In the genomic region with DNA sequence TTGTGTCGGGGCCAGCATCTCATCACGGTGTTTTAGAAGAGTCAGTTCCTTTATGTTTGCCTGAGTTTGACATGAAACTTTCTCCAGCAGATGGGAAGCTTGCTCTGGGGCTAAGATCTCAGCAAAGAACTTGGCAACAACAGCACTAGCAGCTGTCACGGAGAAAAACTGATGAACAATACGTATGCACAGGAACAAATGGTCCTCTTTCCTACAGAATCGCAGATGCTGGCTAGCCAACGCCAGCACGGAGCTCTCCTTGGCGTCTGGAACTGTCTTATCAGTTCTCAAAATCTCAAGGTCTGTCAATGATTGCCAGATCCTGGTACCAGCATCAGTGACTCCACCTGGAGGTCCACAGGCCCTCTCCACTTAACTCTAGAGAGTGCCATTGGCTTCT, we compare ENCODE assay signal across 15 mouse cellular contexts.
DNase-seq lines count a peak whose midpoint lies in the region; TF ChIP-seq lines count a peak whose summit lies in the region.
"Had no signal": no experiment of that assay in that cellular context is flagged by ENCODE, and none has a peak within 500 bp of the region (broad histone marks: within the 10 kb centered on the region; RNA-seq: fewer than 3 reads in every experiment).

No protein-coding gene starts in this region.

- DNase-seq in heart, adult 11 months, result peak; percentile 80
- DNase-seq in heart, postnatal 36 days, result no peak
- DNase-seq in left cerebral cortex, adult 11 months (ENCODE audit: low spot score), result peak; percentile 12
- DNase-seq in left cerebral cortex, adult 2 months (ENCODE audit: extremely low spot score in 1 of 2, low spot score in 2 of 2), result no peak
- DNase-seq in cerebellum, postnatal 25 days, result peak; percentile 5 to 7
- peak; percentile 15 to 34 for DNase-seq in left cerebral cortex, postnatal 36 days (ENCODE audit: low spot score in 2 of 2)
- DNase-seq in gastrocnemius, adult 2 months, result no peak
- DNase-seq: embryo, embryonic 11 days; gastrocnemius, postnatal 14 days; kidney, adult 18-20 months; liver, postnatal 0 days had no signal

- H3K27ac ChIP-seq in left cerebral cortex, adult 2 months, result no peak overlapping the region
- H3K27ac ChIP-seq in gastrocnemius, adult 2 months, result no peak overlapping the region
- H3K27ac ChIP-seq: hindbrain, embryonic 12.5 days; limb, embryonic 13.5 days; neural tube, embryonic 15.5 days; stomach, embryonic 15.5 days had no signal

- TF ChIP-seq CTCF in left cerebral cortex, adult 2 months (IDR thresholded peaks at IDR 0.05), result no peak
- TF ChIP-seq CTCF in gastrocnemius, adult 2 months (IDR thresholded peaks at IDR 0.05), result no peak

- H3K4me3 ChIP-seq in left cerebral cortex, adult 2 months, result no peak overlapping the region
- H3K4me3 ChIP-seq in gastrocnemius, adult 2 months, result no peak overlapping the region
- H3K4me3 ChIP-seq: hindbrain, embryonic 12.5 days; limb, embryonic 13.5 days; neural tube, embryonic 15.5 days; stomach, embryonic 15.5 days had no signal

- intact Hi-C loops in heart, postnatal 36 days (cut with DNase I), result no loop called here
- intact Hi-C loops in left cerebral cortex, adult 2 months (cut with DNase I), result no loop called here
- intact Hi-C loops in left cerebral cortex, postnatal 36 days (cut with DNase I), result no loop called here
- intact Hi-C loops in gastrocnemius, adult 2 months (cut with DNase I), result no loop called here

Comparison
In these comparisons a context has a peak if more than half of its experiments do, and no peak if none do; other contexts are left out.
1. DNase-seq: peak in heart, adult 11 months (single experiment), left cerebral cortex, adult 11 months (single experiment), cerebellum, postnatal 25 days (2 of 2) and left cerebral cortex, postnatal 36 days (2 of 2); none in heart, postnatal 36 days (0 of 2), left cerebral cortex, adult 2 months (0 of 2) and gastrocnemius, adult 2 months (single experiment).